Mouse (Mus musculus): Measurements from ENCODE around the gene Ubc.

- TF ChIP-seq CTCF (IDR thresholded peaks at IDR 0.05; ENCODE audit: low read depth, low read length) (no peak), POLR2A (IDR thresholded peaks at IDR 0.05; ENCODE audit: borderline replicate concordance, low read depth, low read length) (no peak)
Observed at GRCm38 (mm10) chr5:125403481-125404465, 13.8 kb upstream of the Ubc start.
